Mouse (Mus musculus) forebrain, embryonic 10.5 days (tissue): ENCODE results near the gene Fcgr3. TPM values are rescaled to one million over a fixed set of nuclear protein-coding genes. Genes with fewer than 3 reads are reported as not detected.
"Not testable (repeated sequence)": the region's sequence is repeated elsewhere in the genome, so short reads cannot be mapped to it uniquely, and the experiment has no call there.

Experiments
- DNase-seq: peaks from one replicate; pipeline ENCODE4 v3.0.0-alpha.2; 2017; ENCODE audit warnings: low spot score; ENCODE audit errors: extremely low spot score
- H3K27ac ChIP-seq: fragments of 300-500 bp; sonication (generic); 2 replicates; pipeline ENCODE4 v1.5.1; 2016; ENCODE audit warnings: mild to moderate bottlenecking
- H3K27me3 ChIP-seq: fragments of 300-500 bp; sonication (generic); 2 replicates; pipeline ENCODE4 v1.6.1; 2016; ENCODE audit warnings: mild to moderate bottlenecking; ENCODE audit not compliant: poor library complexity, severe bottlenecking
- H3K36me3 ChIP-seq: fragments of 300-500 bp; sonication (generic); replicated peaks from 2 replicates; pipeline ENCODE4 v1.6.1; 2016; ENCODE audit warnings: mild to moderate bottlenecking, moderate library complexity
- H3K4me1 ChIP-seq: fragments of 300-500 bp; sonication (generic); 2 replicates; pipeline ENCODE4 v1.6.1; 2016
- H3K4me3 ChIP-seq: fragments of 300-500 bp; sonication (generic); 2 replicates; pipeline ENCODE4 v1.5.1; 2016; ENCODE audit warnings: mild to moderate bottlenecking, moderate library complexity
- H3K9me3 ChIP-seq: fragments of 300-500 bp; sonication (generic); 2 replicates; pipeline ENCODE4 v1.6.1; 2016; ENCODE audit warnings: mild to moderate bottlenecking, moderate library complexity
- WGBS: fragments of 180-500 bp; shearing (Covaris S2); methylation state at CpG from one replicate; pipeline ENCODE4 v1.1.7; 2016; 5-methylcytosine and 5-hydroxymethylcytosine counted together
- polyA plus RNA-seq: library from polyadenylated mRNA; unstranded; fragments of >200 nt; fragmentation: Nextera tagmentation; extraction: Ambion mirVana; gene quantifications from 2 replicates; pipeline ENCODE4 v1.2.1, GENCODE M21; 2016

The Fcgr3 gene
- polyA plus RNA-seq, 1 experiment from 2014 or later: 4.5 TPM

DNA sequence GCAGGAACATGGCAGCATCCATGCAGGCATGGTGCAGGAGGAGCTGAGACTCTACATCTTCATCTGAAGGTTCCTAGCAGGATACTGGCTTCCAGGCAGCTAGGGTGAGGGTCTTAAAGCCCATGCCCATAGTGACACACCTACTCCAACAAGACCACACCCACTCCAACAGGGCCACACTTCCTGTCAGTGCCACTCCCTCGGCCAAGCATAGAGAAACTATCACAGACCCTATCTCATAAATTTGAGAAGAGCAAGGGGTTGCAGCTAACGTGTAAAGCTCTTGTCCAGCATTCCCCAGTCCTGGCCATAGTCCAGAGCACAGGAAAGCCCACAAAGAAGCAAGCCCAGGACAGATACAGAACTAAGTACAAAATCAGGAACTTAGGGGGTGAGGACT, 36.3 kb upstream of the Fcgr3 start:
- Histone ChIP-seq H3K9me3 (no peaks in the 10 kb centered on the region), H3K36me3 (no peaks in the 10 kb centered on the region), H3K4me1 (peaks cover 35% of the 10 kb centered on the region), H3K27me3 (peaks cover 16% of the 10 kb centered on the region), H3K4me3 (peak overlapping the region; percentile 76; the same call in 1 of the 2 replicates), H3K27ac (no peak overlapping the region)
- DNase-seq: no peak
- WGBS: 60% methylated on average over 2 of the region's 2 CpGs

DNA sequence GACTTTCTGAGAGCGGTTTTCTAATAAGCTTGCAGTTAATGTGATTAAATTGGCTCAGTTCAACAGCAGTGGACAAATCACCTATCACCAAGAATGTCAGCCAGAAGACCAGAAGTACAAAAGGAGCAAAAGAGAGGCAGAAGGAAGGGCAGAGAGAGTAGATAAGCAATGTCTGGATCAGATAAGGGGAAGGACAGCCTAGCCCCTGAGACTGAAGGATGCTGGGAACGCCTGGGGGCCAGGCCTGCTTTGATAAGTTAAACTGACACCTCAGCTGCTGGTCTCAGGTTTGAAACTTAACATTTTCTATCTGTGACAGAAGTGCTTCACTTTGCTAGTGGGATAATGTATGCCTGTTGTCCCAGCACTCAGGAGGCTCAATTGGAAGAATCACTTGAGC, 32.9 kb upstream of the Fcgr3 start:
- Histone ChIP-seq H3K36me3 (no peaks in the 10 kb centered on the region), H3K27me3 (peaks cover 12% of the 10 kb centered on the region), H3K4me1 (peaks cover 29% of the 10 kb centered on the region), H3K4me3 (no peak overlapping the region), H3K9me3 (no peaks in the 10 kb centered on the region), H3K27ac (no peak overlapping the region)
- no peak for DNase-seq
- 52% methylated on average over 2 of the region's 2 CpGs for WGBS

DNA sequence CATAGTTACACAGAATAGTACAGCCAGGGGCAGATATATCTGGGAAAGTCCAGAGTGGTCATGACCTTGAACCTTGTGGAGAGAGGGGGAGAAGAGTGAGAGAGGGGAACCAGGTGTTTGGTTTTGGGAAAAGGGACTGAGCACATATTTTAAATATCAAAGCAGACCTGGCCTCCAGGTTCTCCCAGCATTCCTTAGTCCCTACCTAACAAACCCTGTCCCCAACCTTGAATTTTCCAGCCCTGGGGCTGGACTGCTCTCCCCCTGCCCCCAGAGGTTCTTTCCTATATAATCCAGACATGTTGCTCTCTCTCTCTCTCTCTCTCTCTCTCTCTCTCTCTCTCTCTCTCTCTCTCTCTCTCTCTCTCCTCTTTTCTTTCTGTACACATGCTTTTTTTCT, 32.4 kb upstream of the Fcgr3 start:
- no peak for DNase-seq
- Histone ChIP-seq H3K4me3 (no peak overlapping the region), H3K27ac (no peak overlapping the region), H3K9me3 (no peaks in the 10 kb centered on the region), H3K4me1 (peaks cover 29% of the 10 kb centered on the region), H3K27me3 (peaks cover 12% of the 10 kb centered on the region), H3K36me3 (no peaks in the 10 kb centered on the region)

DNA sequence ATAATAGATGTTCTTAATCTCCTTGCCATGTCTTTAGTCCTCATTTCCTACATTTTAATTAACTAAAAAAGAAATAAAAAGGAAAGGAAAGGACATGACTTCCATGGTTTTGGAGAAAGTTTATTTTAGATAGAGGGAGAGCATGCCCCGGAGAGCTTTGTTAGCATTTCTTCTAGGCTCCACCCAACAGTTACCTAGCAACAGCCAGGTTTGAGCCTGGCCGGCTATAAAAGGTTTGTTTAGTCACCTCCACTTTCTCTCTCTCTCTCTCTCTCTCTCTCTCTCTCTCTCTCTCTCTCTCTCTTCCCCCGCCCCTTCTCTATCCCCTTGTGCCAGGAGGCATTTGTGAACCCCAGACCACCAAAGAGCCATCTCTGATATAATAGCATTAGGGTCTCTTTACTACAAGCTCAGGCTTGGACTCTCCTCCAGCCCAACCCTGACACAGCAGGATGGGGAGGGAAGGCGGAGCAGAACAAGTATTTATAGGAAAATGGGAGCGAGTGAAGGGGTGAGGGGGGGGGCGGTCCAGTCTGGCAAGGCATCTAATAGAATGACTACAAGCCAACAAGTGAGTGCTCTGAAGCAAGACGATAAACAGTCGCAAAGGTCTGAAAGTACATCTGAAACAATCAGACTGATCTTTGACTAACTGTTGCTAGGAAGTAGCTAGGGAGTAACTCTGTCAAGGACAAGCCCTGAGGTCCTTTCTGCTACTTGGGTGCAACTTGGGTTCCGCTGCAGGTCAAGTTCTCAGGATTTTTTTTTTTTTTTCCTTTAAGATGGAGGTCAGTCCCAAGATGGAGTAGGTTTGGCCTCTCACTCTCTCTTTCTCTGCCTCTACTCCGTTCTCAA, 31.6 kb upstream of the Fcgr3 start:
- peaks cover 29% of the 10 kb centered on the region for H3K4me1 ChIP-seq
- peak overlapping the region; percentile 30 for H3K4me3 ChIP-seq
- no peak overlapping the region for H3K27ac ChIP-seq
- no peaks in the 10 kb centered on the region for H3K36me3 ChIP-seq
- H3K9me3 ChIP-seq: no peaks in the 10 kb centered on the region
- peak; percentile 32 for DNase-seq
- WGBS: 22% methylated on average over 10 of the region's 10 CpGs
- peaks cover 12% of the 10 kb centered on the region for H3K27me3 ChIP-seq

DNA sequence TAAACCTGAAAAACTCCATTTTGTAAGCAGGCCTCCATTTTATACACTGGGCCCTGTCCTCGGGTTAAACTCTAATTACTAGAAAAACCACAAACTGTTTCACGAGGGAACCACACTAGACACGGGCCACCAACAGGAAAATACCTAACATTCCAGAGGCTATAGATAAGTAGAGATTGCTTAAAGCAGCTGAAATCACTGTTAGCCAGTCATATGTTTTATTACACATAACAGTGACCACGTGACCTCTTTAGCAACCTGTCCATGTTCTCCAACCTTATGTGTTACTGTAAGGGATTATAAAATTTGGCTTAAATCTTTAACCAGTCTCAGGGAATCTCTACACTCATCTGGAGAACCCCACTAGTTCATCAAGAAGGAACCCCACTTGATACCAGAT, 29.7 kb upstream of the Fcgr3 start:
- Histone ChIP-seq H3K4me3 (no peak overlapping the region), H3K36me3 (no peaks in the 10 kb centered on the region), H3K27ac (no peak overlapping the region), H3K4me1 (peaks cover 25% of the 10 kb centered on the region), H3K27me3 (peaks cover 17% of the 10 kb centered on the region), H3K9me3 (no peaks in the 10 kb centered on the region)
- 87% methylated on average over 4 of the region's 4 CpGs for WGBS
- no peak for DNase-seq

DNA sequence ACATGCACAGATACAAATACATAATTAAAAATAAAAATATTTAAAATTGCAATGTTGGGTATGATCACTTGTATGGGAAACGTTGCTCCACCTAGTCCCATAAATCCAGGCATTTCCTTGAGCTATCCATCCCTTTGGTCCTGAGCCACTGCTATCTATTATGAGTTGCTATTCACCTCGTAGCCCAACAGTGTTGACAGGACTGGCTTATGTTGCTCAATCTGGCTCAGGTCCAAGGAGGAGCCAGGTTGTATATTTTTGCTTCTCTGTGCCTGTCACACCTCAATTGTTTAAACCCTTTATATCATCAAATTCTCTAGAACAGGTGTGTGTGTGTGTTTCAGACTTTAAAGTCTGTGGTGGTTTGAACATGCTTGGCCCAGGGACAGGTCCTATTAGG, 26.0 kb upstream of the Fcgr3 start:
- H3K36me3 ChIP-seq: no peaks in the 10 kb centered on the region
- peaks cover 27% of the 10 kb centered on the region for H3K27me3 ChIP-seq
- no peak overlapping the region for H3K4me3 ChIP-seq
- no peaks in the 10 kb centered on the region for H3K9me3 ChIP-seq
- DNase-seq: no peak
- no peak overlapping the region for H3K27ac ChIP-seq
- WGBS: 84% methylated on average over 2 of the region's 2 CpGs
- H3K4me1 ChIP-seq: peaks cover 20% of the 10 kb centered on the region

DNA sequence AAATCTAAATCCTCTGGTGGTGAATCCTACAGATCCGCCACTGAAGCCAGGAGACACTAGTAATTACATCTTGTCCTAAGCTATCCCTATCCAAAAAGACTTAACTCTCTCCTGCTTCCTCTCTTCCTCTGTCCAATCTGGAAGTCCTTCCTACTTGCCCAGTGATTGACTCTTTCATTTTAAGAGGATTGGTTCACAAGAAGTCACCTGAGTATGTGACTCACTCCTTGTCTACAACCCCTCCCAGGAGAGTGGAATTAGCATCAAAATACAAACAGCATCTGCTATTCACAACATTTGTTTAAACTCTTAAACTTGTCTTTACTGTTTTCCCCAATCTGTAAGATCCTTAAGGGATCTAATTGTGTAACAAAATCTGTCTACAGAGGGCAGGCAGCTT, 25.2 kb upstream of the Fcgr3 start:
- Histone ChIP-seq H3K27ac (no peak overlapping the region), H3K27me3 (peaks cover 35% of the 10 kb centered on the region), H3K36me3 (no peaks in the 10 kb centered on the region), H3K4me1 (peaks cover 21% of the 10 kb centered on the region), H3K9me3 (no peaks in the 10 kb centered on the region), H3K4me3 (no peak overlapping the region)
- DNase-seq: no peak
- 84% methylated on average over 1 of the region's 1 CpGs for WGBS

DNA sequence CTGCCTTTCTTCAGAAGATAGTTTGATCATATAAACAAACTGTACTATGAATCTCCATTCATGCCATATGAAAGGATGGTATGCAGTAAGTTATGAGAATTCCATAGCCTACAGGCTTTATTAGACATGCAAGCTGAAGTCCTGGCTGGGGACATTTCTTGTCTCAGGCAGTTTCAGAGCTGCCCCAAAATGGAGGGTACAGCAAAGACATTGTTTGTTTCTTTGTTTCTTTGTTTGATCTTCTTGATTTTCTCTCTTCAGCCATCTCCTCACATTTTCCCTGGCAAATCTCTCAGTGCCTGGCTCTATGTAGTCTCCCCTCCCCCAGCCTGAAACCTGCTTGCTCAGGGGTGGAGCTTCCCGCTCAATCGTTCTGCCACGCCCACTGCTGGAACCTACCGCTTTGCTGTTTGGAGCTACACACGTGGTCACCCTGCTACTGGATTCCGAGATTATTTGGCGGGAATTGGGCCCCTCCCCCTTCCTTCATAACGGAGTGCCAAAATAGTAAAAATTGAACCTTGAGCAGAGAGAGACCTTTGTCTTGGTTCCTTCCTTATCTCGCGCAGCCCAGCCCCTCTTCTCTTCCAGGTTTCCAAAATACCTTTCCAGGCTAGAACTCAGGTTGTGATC, 23.6 kb upstream of the Fcgr3 start:
- not testable (repeated sequence) for H3K27ac ChIP-seq, H3K36me3 ChIP-seq, H3K9me3 ChIP-seq
- WGBS: 3% methylated on average over 10 of the region's 10 CpGs
- Histone ChIP-seq H3K27me3 (peaks cover 45% of the 10 kb centered on the region), H3K4me3 (peak overlapping the region; percentile 33), H3K4me1 (peaks cover 18% of the 10 kb centered on the region)
- peak; percentile 41 for DNase-seq

DNA sequence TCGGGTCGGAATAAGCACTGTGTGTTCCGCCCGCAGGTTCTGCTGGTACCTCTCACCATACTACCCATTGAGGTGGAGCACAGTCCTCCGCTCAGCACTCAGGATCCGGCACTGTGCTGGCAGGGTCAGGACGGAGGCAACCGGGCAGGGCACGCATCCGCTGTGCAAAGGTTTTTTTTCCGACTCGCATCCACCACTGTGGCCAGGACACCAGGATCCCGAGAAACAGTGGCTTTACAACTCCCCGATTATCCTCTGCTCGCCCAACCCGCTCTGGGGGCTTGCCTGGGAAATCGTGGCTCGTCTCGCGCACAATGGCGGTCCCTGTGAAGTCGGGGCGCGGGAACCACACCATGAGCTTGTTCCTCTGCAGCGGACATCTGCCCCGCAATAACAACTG, 21.0 kb upstream of the Fcgr3 start:
- Histone ChIP-seq H3K36me3 (no peaks in the 10 kb centered on the region), H3K4me3 (peak overlapping the region; percentile 59), H3K9me3 (no peaks in the 10 kb centered on the region), H3K27ac (peak overlapping the region; percentile 64), H3K4me1 (peaks cover 18% of the 10 kb centered on the region), H3K27me3 (peaks cover 57% of the 10 kb centered on the region)
- WGBS: 1% methylated on average over 26 of the region's 26 CpGs
- DNase-seq: peak; percentile 55

DNA sequence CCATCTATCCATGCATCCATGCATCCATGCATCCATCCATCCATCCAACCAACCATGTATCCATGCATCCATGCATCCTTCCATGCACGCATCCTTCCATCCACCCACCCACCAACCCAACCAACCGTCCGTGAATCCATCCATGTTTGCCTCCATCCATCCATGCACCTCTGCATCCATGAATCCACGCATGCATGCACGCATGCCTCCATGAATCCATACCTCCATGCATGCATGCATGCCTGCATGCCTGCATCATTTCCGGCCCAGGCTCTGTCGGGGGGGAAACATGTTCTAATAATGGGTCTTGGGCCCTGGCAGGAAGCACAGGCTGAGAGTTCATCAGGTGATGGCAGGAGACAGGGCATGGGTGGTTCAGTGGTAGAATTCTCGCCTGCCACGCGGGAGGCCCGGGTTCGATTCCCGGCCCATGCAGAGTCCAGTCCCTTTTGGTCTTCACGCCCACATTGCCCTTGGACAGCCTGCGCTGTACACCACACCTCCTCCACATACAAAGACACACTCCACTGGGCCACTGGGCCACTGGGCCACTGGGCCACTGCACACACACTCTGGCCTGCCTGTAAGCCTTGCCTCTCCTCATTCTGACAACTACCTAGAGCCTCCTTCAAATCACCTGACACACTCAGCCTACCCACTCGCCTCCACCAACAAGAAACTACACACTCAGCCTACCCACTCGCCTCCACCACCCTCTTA, 16.9 kb upstream of the Fcgr3 start:
- H3K27me3 ChIP-seq: peaks cover 61% of the 10 kb centered on the region
- not testable (repeated sequence) for H3K9me3 ChIP-seq, DNase-seq, H3K27ac ChIP-seq, H3K36me3 ChIP-seq
- 35% methylated on average over 12 of the region's 17 CpGs for WGBS
- 0 out of 2 replicates have a peak overlapping the region, but pooled peaks have one; percentile 7 for H3K4me3 ChIP-seq
- peaks cover 13% of the 10 kb centered on the region for H3K4me1 ChIP-seq

DNA sequence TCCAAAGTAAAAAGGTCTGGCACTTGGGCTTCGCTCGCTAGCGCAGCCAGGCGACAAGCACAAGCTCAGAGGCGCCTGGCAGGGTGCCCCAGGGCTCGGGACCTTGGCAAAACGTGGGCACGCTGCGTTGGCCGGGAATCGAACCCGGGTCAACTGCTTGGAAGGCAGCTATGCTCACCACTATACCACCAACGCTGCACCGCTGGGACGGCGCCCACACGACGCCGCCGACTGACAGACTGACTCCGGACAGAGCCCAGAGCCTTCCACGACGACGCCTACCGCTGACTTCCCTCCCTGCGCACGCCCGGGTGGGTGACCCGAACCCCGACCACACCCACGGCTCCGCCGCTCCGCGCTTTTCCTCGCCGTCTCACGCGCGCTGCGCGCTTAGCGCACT, 15.1 kb upstream of the Fcgr3 start:
- H3K9me3 ChIP-seq, H3K4me3 ChIP-seq, H3K27ac ChIP-seq, DNase-seq, H3K36me3 ChIP-seq, H3K4me1 ChIP-seq: not testable (repeated sequence)
- H3K27me3 ChIP-seq: peaks cover 50% of the 10 kb centered on the region
- WGBS: no CpG with 5 or more reads among the region's 43 CpGs

DNA sequence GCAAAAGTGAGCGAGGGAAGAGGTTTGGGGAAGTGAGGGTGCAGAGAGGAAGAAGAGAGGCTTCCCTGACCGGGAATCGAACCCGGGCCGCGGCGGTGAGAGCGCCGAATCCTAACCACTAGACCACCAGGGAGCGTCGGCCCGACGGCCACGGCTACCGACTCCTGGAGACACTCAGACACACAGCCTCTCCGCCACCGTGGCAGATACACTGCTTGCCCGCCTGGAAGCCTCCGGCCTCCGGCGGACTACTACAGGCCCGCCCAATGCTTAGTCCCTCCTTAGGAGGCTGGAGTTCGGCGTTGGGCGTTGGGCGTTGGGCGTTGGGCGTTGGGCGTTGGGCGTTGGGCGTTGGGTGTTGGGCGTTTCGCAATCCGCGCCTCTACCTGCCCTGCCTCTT, 14.6 kb upstream of the Fcgr3 start:
- Histone ChIP-seq H3K27me3 (peaks cover 47% of the 10 kb centered on the region), H3K4me3 (0 out of 2 replicates have a peak overlapping the region, but pooled peaks have one; percentile 26)
- DNase-seq, H3K9me3 ChIP-seq, H3K36me3 ChIP-seq, H3K4me1 ChIP-seq, H3K27ac ChIP-seq: not testable (repeated sequence)
- 0% methylated on average over 1 of the region's 35 CpGs for WGBS

DNA sequence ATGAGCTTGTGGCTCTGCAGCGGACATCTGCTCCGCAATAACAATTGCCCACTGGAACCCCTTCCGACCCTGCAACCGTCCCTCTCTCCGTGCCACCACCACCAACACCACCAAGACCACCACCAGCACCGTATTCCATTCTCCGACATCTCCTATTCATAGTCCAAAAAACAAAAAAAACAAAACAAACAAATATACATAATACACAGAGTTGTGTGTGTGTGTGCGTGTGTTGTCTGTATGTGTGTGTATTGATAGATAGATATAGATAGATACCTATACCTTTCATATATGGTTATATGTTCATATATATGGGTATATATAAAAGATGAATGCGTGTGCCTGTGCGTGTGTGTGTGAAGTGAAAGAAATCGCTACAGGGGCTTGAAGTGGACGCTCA, 13.7 kb upstream of the Fcgr3 start:
- not testable (repeated sequence) for H3K27ac ChIP-seq, H3K9me3 ChIP-seq, H3K4me1 ChIP-seq, H3K36me3 ChIP-seq, DNase-seq
- Histone ChIP-seq H3K4me3 (peak overlapping the region; percentile 31; the same call in 1 of the 2 replicates), H3K27me3 (peaks cover 51% of the 10 kb centered on the region)
- 23% methylated on average over 12 of the region's 12 CpGs for WGBS
